Mouse (Mus musculus) splenic B cell, adult 2 months (primary cell): Measurements from ENCODE around the gene Mthfd1l.
A peak's percentile ranks its signal among the peaks of the same experiment; 100 is the strongest.
"Not testable (repeated sequence)": the region's sequence is repeated elsewhere in the genome, so short reads cannot be mapped to it uniquely, and the experiment has no call there.

Experiments
- DNase-seq: peaks from one replicate; pipeline ENCODE4 v3.0.0-alpha.2; 2011; ENCODE audit warnings: low read depth, low spot score
- H3K27me3 ChIP-seq: 2 replicates; pipeline ENCODE4 v1.6.1; 2012; ENCODE audit warnings: mild to moderate bottlenecking, low read length, moderate library complexity, mixed read lengths; ENCODE audit not compliant: control insufficient read depth, poor library complexity, insufficient read depth, severe bottlenecking
- H3K36me3 ChIP-seq: 2 replicates; pipeline ENCODE4 v1.6.1; 2012; ENCODE audit warnings: mild to moderate bottlenecking, low read length, moderate library complexity, mixed read lengths; ENCODE audit not compliant: control insufficient read depth, poor library complexity, insufficient read depth, severe bottlenecking

Gene Mthfd1l

GRCm38 (mm10) chr10:4123280-4123945, 150.5 kb downstream of the Mthfd1l start:
- H3K36me3 ChIP-seq, H3K27me3 ChIP-seq, DNase-seq: not testable (repeated sequence)

GRCm38 (mm10) chr10:4124148-4124547, 151.2 kb downstream of the Mthfd1l start:
- no peak for DNase-seq
- Histone ChIP-seq H3K27me3 (no peaks in the 10 kb centered on the region), H3K36me3 (no peaks in the 10 kb centered on the region)

- DNase-seq: no peak
- Histone ChIP-seq H3K27me3 (no peaks in the 10 kb centered on the region), H3K36me3 (no peaks in the 10 kb centered on the region)
These were observed 152.3 kb downstream of the Mthfd1l start for GRCm38 (mm10) chr10:4125232-4125631.

GRCm38 (mm10) chr10:4126335-4127012, 153.6 kb downstream of the Mthfd1l start:
- Histone ChIP-seq H3K27me3 (no peaks in the 10 kb centered on the region), H3K36me3 (no peaks in the 10 kb centered on the region)
- peak; percentile 57 for DNase-seq

- Histone ChIP-seq H3K27me3 (no peaks in the 10 kb centered on the region), H3K36me3 (no peaks in the 10 kb centered on the region)
- peak; percentile 49 for DNase-seq
These were observed 155.5 kb downstream of the Mthfd1l start for GRCm38 (mm10) chr10:4128411-4128810.

GRCm38 (mm10) chr10:4128915-4129314, 156.0 kb downstream of the Mthfd1l start:
- DNase-seq: no peak
- no peaks in the 10 kb centered on the region for H3K27me3 ChIP-seq
- no peaks in the 10 kb centered on the region for H3K36me3 ChIP-seq

GRCm38 (mm10) chr10:4129461-4129860, 156.5 kb downstream of the Mthfd1l start:
- Histone ChIP-seq H3K27me3 (no peaks in the 10 kb centered on the region), H3K36me3 (0 out of 2 replicates have a peak, but pooled peaks cover 1% of the 10 kb centered on the region)
- no peak for DNase-seq

GRCm38 (mm10) chr10:4130034-4130607, 157.2 kb downstream of the Mthfd1l start:
- H3K36me3 ChIP-seq: 0 out of 2 replicates have a peak, but pooled peaks cover 2% of the 10 kb centered on the region
- DNase-seq: no peak
- no peaks in the 10 kb centered on the region for H3K27me3 ChIP-seq

- no peak for DNase-seq
- H3K36me3 ChIP-seq: 0 out of 2 replicates have a peak, but pooled peaks cover 2% of the 10 kb centered on the region
These were observed 159.8 kb downstream of the Mthfd1l start for GRCm38 (mm10) chr10:4132735-4133134.

GRCm38 (mm10) chr10:4135100-4135764, 162.3 kb downstream of the Mthfd1l start:
- H3K36me3 ChIP-seq: 0 out of 2 replicates have a peak, but pooled peaks cover 2% of the 10 kb centered on the region
- no peak for DNase-seq
- no peaks in the 10 kb centered on the region for H3K27me3 ChIP-seq

More at GRCm38 (mm10) chr10:4132735-4133134, 159.8 kb downstream of the Mthfd1l start:
- H3K27me3 ChIP-seq: no peaks in the 10 kb centered on the region

GRCm38 (mm10) chr10:4139531-4139930, 166.6 kb downstream of the Mthfd1l start:
- Histone ChIP-seq H3K27me3 (no peaks in the 10 kb centered on the region), H3K36me3 (0 out of 2 replicates have a peak, but pooled peaks cover under 1% of the 10 kb centered on the region)
- DNase-seq: no peak

GRCm38 (mm10) chr10:4141689-4142088, 168.8 kb downstream of the Mthfd1l start:
- H3K27me3 ChIP-seq: no peaks in the 10 kb centered on the region
- no peak for DNase-seq
- H3K36me3 ChIP-seq: no peaks in the 10 kb centered on the region

GRCm38 (mm10) chr10:4142816-4143215, 169.9 kb downstream of the Mthfd1l start:
- Histone ChIP-seq H3K27me3 (no peaks in the 10 kb centered on the region), H3K36me3 (no peaks in the 10 kb centered on the region)
- no peak for DNase-seq

- H3K27me3 ChIP-seq: no peaks in the 10 kb centered on the region
- DNase-seq: no peak
- no peaks in the 10 kb centered on the region for H3K36me3 ChIP-seq
These were observed 170.5 kb downstream of the Mthfd1l start for GRCm38 (mm10) chr10:4143381-4143780.
